Mouse (Mus musculus): Measurements from ENCODE around the gene Rrbp1. TPM values are rescaled to one million over a fixed set of nuclear protein-coding genes. Genes with fewer than 3 reads are reported as not detected.
A peak's percentile ranks its signal among the peaks of the same experiment; 100 is the strongest.

The Rrbp1 gene
- polyA plus RNA-seq, 1 experiment: 76.7 TPM

- no peak for TF ChIP-seq CTCF (IDR thresholded peaks at IDR 0.05; ENCODE audit: borderline replicate concordance, insufficient read depth, low read depth, low read length)
- no peak for TF ChIP-seq POLR2A (IDR thresholded peaks at IDR 0.05; ENCODE audit: borderline replicate concordance, insufficient read depth, low read length)
- Histone ChIP-seq H3K4me1 (ENCODE audit: control insufficient read depth, insufficient read depth, low read length) (no peaks in the 10 kb centered on the region), H3K27ac (ENCODE audit: insufficient read depth, low read length) (no peak overlapping the region), H3K4me3 (replicated peaks; ENCODE audit: insufficient read depth, low read depth, low read length) (no peak overlapping the region), H3K27me3 (ENCODE audit: control insufficient read depth, insufficient read depth, low read length) (no peaks in the 10 kb centered on the region)
- no peak for DNase-seq
- 12% methylated on average over 5 of the region's 5 CpGs for WGBS
Measured at GRCm38 (mm10) chr2:144014481-144014880, 3.4 kb upstream of the Rrbp1 start.

DNA sequence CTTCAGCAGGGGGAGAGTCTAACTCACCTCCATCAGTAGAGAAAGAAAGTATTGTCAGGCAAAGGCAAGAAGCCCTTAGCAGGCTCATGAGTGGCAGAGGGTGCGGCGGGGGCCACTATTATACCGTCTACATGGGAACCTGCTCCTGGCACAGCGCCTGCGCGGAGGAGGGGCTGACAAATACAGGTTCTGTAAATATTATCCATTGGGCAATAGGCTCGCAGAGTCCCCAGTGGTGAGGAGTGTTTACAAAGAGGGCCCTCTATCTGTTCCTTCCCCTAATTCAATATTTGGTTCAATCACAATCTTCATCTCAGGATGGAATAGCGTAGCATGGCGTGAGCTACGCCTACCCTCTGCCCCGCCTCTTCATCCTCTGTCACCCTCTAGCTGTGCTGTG, 3.0 kb upstream of the Rrbp1 start:
- Histone ChIP-seq H3K4me3 (replicated peaks; ENCODE audit: insufficient read depth, low read depth, low read length) (no peak overlapping the region), H3K27ac (ENCODE audit: insufficient read depth, low read length) (no peak overlapping the region), H3K27me3 (ENCODE audit: control insufficient read depth, insufficient read depth, low read length) (no peaks in the 10 kb centered on the region), H3K4me1 (ENCODE audit: control insufficient read depth, insufficient read depth, low read length) (no peaks in the 10 kb centered on the region)
- TF ChIP-seq POLR2A (IDR thresholded peaks at IDR 0.05; ENCODE audit: borderline replicate concordance, insufficient read depth, low read length) (no peak), CTCF (IDR thresholded peaks at IDR 0.05; ENCODE audit: borderline replicate concordance, insufficient read depth, low read depth, low read length) (no peak)
- WGBS: 53% methylated on average over 11 of the region's 11 CpGs
- DNase-seq: peak in 1 of 2 experiments; percentile 6

DNA sequence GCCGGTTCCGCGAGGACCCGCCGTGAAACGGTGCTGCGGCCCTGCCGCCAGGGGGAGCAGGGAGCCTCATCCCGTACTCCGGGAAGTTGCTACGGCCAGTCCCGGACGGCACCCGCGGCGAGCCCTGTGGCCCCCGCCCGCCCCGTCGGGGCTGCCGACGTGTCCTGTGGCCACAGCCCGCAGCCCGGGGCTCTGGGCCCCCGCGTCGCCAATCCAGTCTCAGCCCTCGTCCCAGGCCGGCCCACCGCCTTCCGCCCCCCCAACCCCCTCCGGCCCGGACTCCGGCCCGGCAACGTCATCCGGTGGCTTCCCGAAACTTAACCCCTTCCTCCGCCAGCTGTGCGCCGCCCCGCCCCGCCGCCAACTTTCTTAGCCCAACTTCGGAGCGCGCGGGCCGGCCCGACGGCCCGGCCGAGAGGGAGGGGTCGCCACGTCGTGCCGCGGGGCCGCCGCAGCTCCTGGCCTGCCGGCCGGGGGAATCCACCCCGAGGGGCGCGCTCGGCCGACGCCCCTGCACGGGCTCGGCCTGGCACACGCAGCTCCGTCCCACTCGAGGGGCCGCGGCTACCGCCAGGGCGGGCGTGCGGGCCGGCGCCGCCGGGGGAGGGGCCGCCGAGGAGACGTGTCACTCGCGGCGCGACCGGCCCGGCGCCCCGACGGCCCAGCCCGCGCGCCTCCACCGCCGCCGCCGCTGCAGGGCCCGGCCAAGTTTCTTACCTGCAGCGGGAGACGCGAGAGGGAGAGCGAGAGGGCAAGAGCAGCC, 600 bp downstream of the Rrbp1 start:
- under 1% methylated on average over 100 of the region's 107 CpGs for WGBS
- no peaks in the 10 kb centered on the region for H3K4me1 ChIP-seq (ENCODE audit: control insufficient read depth, insufficient read depth, low read length)

GRCm38 (mm10) chr2:144009551-144010281, 1.3 kb downstream of the Rrbp1 start:
- Histone ChIP-seq H3K27me3 (ENCODE audit: control insufficient read depth, insufficient read depth, low read length) (no peaks in the 10 kb centered on the region), H3K4me1 (ENCODE audit: control insufficient read depth, insufficient read depth, low read length) (no peaks in the 10 kb centered on the region; the same call in 1 of the 2 replicates), H3K4me3 (replicated peaks; ENCODE audit: insufficient read depth, low read depth, low read length) (peak overlapping the region; percentile 16), H3K27ac (ENCODE audit: insufficient read depth, low read length) (no peak overlapping the region; the same call in 1 of the 2 replicates)
- peak in 1 of 2 experiments; percentile 13 for DNase-seq
- TF ChIP-seq POLR2A (IDR thresholded peaks at IDR 0.05; ENCODE audit: borderline replicate concordance, insufficient read depth, low read length) (no peak), CTCF (IDR thresholded peaks at IDR 0.05; ENCODE audit: borderline replicate concordance, insufficient read depth, low read depth, low read length) (no peak)
- WGBS: 10% methylated on average over 30 of the region's 30 CpGs

More for the DNA sequence above, 600 bp downstream of the Rrbp1 start:
- Histone ChIP-seq H3K4me3 (replicated peaks; ENCODE audit: insufficient read depth, low read depth, low read length) (peak overlapping the region; percentile 77), H3K27me3 (ENCODE audit: control insufficient read depth, insufficient read depth, low read length) (no peaks in the 10 kb centered on the region), H3K27ac (ENCODE audit: insufficient read depth, low read length) (no peak overlapping the region)
- TF ChIP-seq CTCF (IDR thresholded peaks at IDR 0.05; ENCODE audit: borderline replicate concordance, insufficient read depth, low read depth, low read length) (peak; percentile 49; the same call in 1 of the 2 replicates), POLR2A (IDR thresholded peaks at IDR 0.05; ENCODE audit: borderline replicate concordance, insufficient read depth, low read length) (no peak)
- DNase-seq: peak; percentile 62 to 71

DNA sequence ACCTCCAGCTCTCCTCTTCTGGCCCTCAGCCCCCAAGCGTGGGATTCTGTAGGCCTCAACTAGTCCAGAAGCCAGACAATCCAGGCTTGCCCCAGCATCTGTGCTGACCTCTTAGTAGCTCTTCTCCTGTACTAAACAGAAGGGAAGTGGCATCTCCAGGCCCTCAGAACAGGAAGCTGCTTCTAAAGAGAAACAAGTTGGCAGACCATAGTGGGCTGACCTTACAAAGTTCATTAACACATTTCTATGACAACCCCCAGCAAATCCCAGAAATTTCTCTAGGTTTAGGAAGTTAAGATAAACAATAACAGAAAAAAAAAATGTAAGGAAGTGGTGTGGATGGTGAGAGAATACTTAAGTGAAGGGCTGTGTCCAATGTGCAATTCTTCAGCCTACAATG, 2.0 kb downstream of the Rrbp1 start:
- Histone ChIP-seq H3K4me3 (replicated peaks; ENCODE audit: insufficient read depth, low read depth, low read length) (no peak overlapping the region), H3K27ac (ENCODE audit: insufficient read depth, low read length) (no peak overlapping the region), H3K4me1 (ENCODE audit: control insufficient read depth, insufficient read depth, low read length) (no peaks in the 10 kb centered on the region; the same call in 1 of the 2 replicates), H3K27me3 (ENCODE audit: control insufficient read depth, insufficient read depth, low read length) (no peaks in the 10 kb centered on the region)
- WGBS: 90% methylated on average over 1 of the region's 1 CpGs
- TF ChIP-seq CTCF (IDR thresholded peaks at IDR 0.05; ENCODE audit: borderline replicate concordance, insufficient read depth, low read depth, low read length): no peak
- TF ChIP-seq POLR2A (IDR thresholded peaks at IDR 0.05; ENCODE audit: borderline replicate concordance, insufficient read depth, low read length): no peak
- DNase-seq: no peak

DNA sequence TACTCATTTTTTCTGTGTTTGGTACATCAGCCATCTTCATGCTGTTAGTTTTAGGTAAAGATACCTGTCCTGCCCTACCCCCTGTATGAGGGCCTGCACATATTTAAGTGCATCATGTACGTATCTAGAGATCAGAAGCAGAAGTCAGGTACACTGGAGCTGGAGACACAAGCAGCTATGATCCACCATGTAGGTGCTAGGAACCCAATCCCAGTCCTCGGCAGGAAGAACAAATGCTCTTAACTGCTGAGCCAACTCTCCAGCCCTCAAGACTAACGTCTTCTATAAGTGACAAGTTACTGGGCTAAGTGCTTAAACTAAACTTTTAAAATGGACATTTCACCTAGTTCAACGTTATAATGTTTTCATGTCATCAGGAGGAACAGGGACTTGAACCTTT, 3.9 kb downstream of the Rrbp1 start:
- 92% methylated on average over 4 of the region's 4 CpGs for WGBS
- H3K4me3 ChIP-seq (replicated peaks; ENCODE audit: insufficient read depth, low read depth, low read length): no peak overlapping the region
- no peak for TF ChIP-seq CTCF (IDR thresholded peaks at IDR 0.05; ENCODE audit: borderline replicate concordance, insufficient read depth, low read depth, low read length)
- no peak for TF ChIP-seq POLR2A (IDR thresholded peaks at IDR 0.05; ENCODE audit: borderline replicate concordance, insufficient read depth, low read length)
- no peaks in the 10 kb centered on the region for H3K27me3 ChIP-seq (ENCODE audit: control insufficient read depth, insufficient read depth, low read length)
- H3K27ac ChIP-seq (ENCODE audit: insufficient read depth, low read length): no peak overlapping the region
- DNase-seq: no peak
- no peaks in the 10 kb centered on the region; the same call in none of the 2 replicates for H3K4me1 ChIP-seq (ENCODE audit: control insufficient read depth, insufficient read depth, low read length)

DNA sequence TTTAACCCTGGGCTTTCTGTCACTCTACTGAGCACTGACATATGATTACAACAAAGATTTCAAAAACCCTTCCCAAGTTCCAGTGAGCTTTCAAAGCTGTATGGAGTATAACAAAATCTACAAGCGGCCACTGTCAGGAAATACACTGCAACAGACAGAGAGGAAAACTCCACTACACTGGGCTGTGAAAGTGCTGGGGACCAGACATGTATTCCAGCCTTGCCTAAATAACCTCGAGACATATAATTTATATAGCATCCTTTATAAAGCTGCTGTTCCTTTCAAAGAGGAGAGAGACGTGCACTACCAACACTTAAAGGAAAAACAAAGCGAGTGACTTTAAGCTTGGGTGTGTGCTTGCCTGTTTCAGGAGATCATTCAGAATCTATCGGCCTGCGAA, 4.4 kb downstream of the Rrbp1 start:
- TF ChIP-seq POLR2A (IDR thresholded peaks at IDR 0.05; ENCODE audit: borderline replicate concordance, insufficient read depth, low read length) (no peak), CTCF (IDR thresholded peaks at IDR 0.05; ENCODE audit: borderline replicate concordance, insufficient read depth, low read depth, low read length) (no peak)
- no peak for DNase-seq
- 92% methylated on average over 6 of the region's 6 CpGs for WGBS

More for the DNA sequence above, 4.4 kb downstream of the Rrbp1 start:
- Histone ChIP-seq H3K4me3 (replicated peaks; ENCODE audit: insufficient read depth, low read depth, low read length) (no peak overlapping the region), H3K4me1 (ENCODE audit: control insufficient read depth, insufficient read depth, low read length) (no peaks in the 10 kb centered on the region; the same call in none of the 2 replicates), H3K27ac (ENCODE audit: insufficient read depth, low read length) (no peak overlapping the region), H3K27me3 (ENCODE audit: control insufficient read depth, insufficient read depth, low read length) (no peaks in the 10 kb centered on the region)

Data from cerebellum, adult 2 months (tissue).